Mouse (Mus musculus) ES-E14 (cell line): Measurements from ENCODE around the gene Gprin1. TPM values are rescaled to one million over a fixed set of nuclear protein-coding genes. Genes with fewer than 3 reads are reported as not detected.
"Not testable (repeated sequence)": the region's sequence is repeated elsewhere in the genome, so short reads cannot be mapped to it uniquely, and the experiment has no call there.

ENCODE experiments used
- DNase-seq: peaks from one replicate; pipeline ENCODE4 v3.0.0-alpha.2; 2013; ENCODE audit warnings: low read depth, low spot score
- H3K27ac ChIP-seq: 2 replicates; pipeline ENCODE4 v1.5.1; 2012; ENCODE audit warnings: low read depth, mild to moderate bottlenecking, low read length, moderate library complexity, mixed read lengths; ENCODE audit not compliant: poor library complexity, insufficient read depth, severe bottlenecking
- H3K36me3 ChIP-seq: 2 replicates; pipeline ENCODE4 v1.6.1; 2012; ENCODE audit warnings: mild to moderate bottlenecking, low read length, moderate library complexity, mixed read lengths; ENCODE audit not compliant: control insufficient read depth, poor library complexity, insufficient read depth, severe bottlenecking
- H3K4me1 ChIP-seq, 2 experiments: fragments of 150-350 bp in 1 of 2; sonication (generic) in 1 of 2; 2 replicates each; pipeline ENCODE4 v1.6.1; 2012; ENCODE audit warnings: low read length in 2 of 2, mild to moderate bottlenecking in 1 of 2, mixed read lengths in 1 of 2; ENCODE audit not compliant: control insufficient read depth in 2 of 2, insufficient read depth in 2 of 2, poor library complexity in 1 of 2
- H3K4me3 ChIP-seq, 2 experiments: fragments of 150-350 bp in 1 of 2; sonication (generic) in 1 of 2; 2 replicates each; pipeline ENCODE4 v1.5.1; 2012; ENCODE audit warnings: low read length in 2 of 2, low read depth in 1 of 2, mild to moderate bottlenecking in 1 of 2, mixed read lengths in 1 of 2; ENCODE audit not compliant: insufficient read depth in 1 of 2, poor library complexity in 1 of 2, severe bottlenecking in 1 of 2
- H3K9ac ChIP-seq: 2 replicates; pipeline ENCODE4 v1.6.1; 2012; ENCODE audit warnings: low read depth, mild to moderate bottlenecking, low read length, mixed read lengths; ENCODE audit not compliant: poor library complexity, insufficient read depth, severe bottlenecking
- H3K9me3 ChIP-seq: fragments of 150-350 bp; sonication (generic); 2 replicates; pipeline ENCODE4 v1.6.1; 2012; ENCODE audit warnings: low read depth, mild to moderate bottlenecking, low read length; ENCODE audit not compliant: control insufficient read depth, insufficient read depth
- CHD2 ChIP-seq: IDR thresholded peaks from 2 replicates; pipeline ENCODE4 v1.6.1; 2014; ENCODE audit warnings: mild to moderate bottlenecking, low read depth, low read length, inconsistent platforms
- HCFC1 ChIP-seq: IDR thresholded peaks from 2 replicates; pipeline ENCODE4 v1.6.1; 2012; ENCODE audit warnings: low read length, inconsistent platforms, borderline replicate concordance; ENCODE audit not compliant: insufficient read depth
- MAFK ChIP-seq: IDR thresholded peaks from 2 replicates; pipeline ENCODE4 v1.6.1; 2014; ENCODE audit warnings: mild to moderate bottlenecking, low read depth, low read length, inconsistent platforms; ENCODE audit not compliant: insufficient read depth
- ZC3H11A ChIP-seq: IDR thresholded peaks from 2 replicates; pipeline ENCODE4 v1.6.1; 2012; ENCODE audit warnings: low read depth, mild to moderate bottlenecking, inconsistent platforms, low read length, borderline replicate concordance
- ZNF384 ChIP-seq: IDR thresholded peaks from 2 replicates; pipeline ENCODE4 v1.6.1; 2012; ENCODE audit warnings: low read depth, low read length, inconsistent platforms
- in situ Hi-C, 2 experiments: fragments of 600-800 bp; cut with MboI; formaldehyde crosslinking; loops; one replicate each; pipeline ENCODE4 v1.15.1; 2025; ENCODE audit warnings: low sequenced_read_pairs in 2 of 2, inconsistent platforms in 1 of 2; ENCODE audit not compliant: unreplicated experiment in 2 of 2
- total RNA-seq: library from RNA; depleted of rRNA; stranded (reverse); fragments of 300-350 nt; gene quantifications from 2 replicates; pipeline ENCODE4 v1.2.3, GENCODE M21; 2012

Gene Gprin1
- total RNA-seq, 1 experiment: 0.58 TPM

- DNase-seq: peak; percentile 100
- Histone ChIP-seq H3K4me1 (peaks cover 4 to 28% of the 10 kb centered on the region in 2 experiments; a peak in 2 of 4 replicates), H3K9ac (peak within 1 kb of the TSS; percentile 72), H3K9me3 (no peaks in the 10 kb centered on the region), H3K36me3 (no peaks in the 10 kb centered on the region), H3K4me3 (peak within 1 kb of the TSS; percentile 79 to 95), H3K27ac (peak within 1 kb of the TSS; percentile 70)
- in situ Hi-C loops: no loop called here
- TF ChIP-seq ZNF384 (peak; percentile 94), CHD2 (no peak), ZC3H11A (no peak)
Measured at GRCm38 (mm10) chr13:54788740-54789560, 39.3 kb upstream of the Gprin1 start, which contains the start of gene Tspan17. Gene Tspan17, plus strand, starts transcription at chr13:54789377.

DNA sequence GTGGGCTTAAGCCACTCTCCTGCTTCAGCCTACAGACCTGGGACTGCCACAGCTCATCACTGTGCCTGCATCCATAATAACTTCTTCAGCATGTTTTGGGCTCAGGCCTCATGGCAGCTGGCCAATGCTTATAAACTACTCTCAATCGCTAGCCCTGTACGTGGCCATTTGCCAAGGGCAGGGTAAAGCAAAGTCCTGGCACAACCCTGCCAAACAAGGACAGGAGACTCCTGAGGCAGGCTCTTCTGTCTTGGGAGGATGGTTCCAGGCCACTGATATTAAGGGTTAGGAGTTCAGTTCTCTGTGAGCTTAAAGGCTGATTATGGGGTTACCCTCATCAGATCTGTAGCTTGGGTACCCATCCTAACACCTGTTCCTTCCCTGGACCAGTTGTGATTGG, 37.9 kb upstream of the Gprin1 start:
- H3K4me3 ChIP-seq, in situ Hi-C loops: not testable (repeated sequence)

DNA sequence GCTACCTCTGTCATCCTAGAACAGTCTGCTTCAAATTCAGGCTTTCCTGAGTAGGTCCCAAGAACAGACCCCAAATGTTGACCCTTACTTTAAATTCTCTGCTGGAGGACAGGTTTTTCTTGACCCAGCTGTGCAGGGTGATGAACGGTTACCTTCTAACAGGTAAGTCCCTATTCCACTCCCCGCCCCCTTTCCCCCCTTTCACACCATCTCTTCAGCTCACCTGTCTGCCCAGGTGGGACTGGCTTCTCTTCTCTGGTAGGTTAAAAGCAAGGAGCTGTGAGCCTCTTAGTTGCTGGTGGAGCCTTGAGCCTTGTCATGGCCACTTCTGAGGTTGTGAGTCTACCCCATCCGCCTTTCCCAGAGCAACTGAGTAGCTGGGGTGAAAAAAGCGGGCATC, 34.0 kb upstream of the Gprin1 start, which contains the start of gene Eif4e1b:
Gene Eif4e1b (plus strand): TSS at position 301 of the 400 bp plus-strand sequence.
- H3K36me3 ChIP-seq: no peaks in the 10 kb centered on the region
- H3K27ac ChIP-seq: peak within 1 kb of the TSS; percentile 3; the same call in 1 of the 2 replicates
- no peak within 1 kb of the TSS for H3K9ac ChIP-seq
- H3K4me1 ChIP-seq: peaks cover 2 to 17% of the 10 kb centered on the region in 2 experiments; a peak in 2 of 4 replicates
- no peak for TF ChIP-seq CHD2
- in situ Hi-C loops: no loop called here
- no peak for DNase-seq
- no peak within 1 kb of the TSS for H3K4me3 ChIP-seq
- no peaks in the 10 kb centered on the region for H3K9me3 ChIP-seq

More for the DNA sequence above, 37.9 kb upstream of the Gprin1 start:
- not testable (repeated sequence) for H3K27ac ChIP-seq, H3K36me3 ChIP-seq, H3K9ac ChIP-seq, DNase-seq, H3K9me3 ChIP-seq
- peaks cover 4 to 28% of the 10 kb centered on the region in 2 experiments; a peak in 2 of 4 replicates for H3K4me1 ChIP-seq

GRCm38 (mm10) chr13:54783235-54783634, 33.6 kb upstream of the Gprin1 start:
- TF ChIP-seq ZC3H11A (no peak), MAFK (no peak), HCFC1 (no peak), ZNF384 (no peak), CHD2 (no peak)
- no peaks in the 10 kb centered on the region for H3K36me3 ChIP-seq
- no peak overlapping the region for H3K4me3 ChIP-seq
- H3K9me3 ChIP-seq: no peaks in the 10 kb centered on the region
- in situ Hi-C loops: no loop called here
- peaks cover 0 to 13% of the 10 kb centered on the region in 2 experiments; a peak in 2 of 4 replicates for H3K4me1 ChIP-seq
- DNase-seq: peak; percentile 61
- H3K9ac ChIP-seq: no peak overlapping the region
- H3K27ac ChIP-seq: no peak overlapping the region

DNA sequence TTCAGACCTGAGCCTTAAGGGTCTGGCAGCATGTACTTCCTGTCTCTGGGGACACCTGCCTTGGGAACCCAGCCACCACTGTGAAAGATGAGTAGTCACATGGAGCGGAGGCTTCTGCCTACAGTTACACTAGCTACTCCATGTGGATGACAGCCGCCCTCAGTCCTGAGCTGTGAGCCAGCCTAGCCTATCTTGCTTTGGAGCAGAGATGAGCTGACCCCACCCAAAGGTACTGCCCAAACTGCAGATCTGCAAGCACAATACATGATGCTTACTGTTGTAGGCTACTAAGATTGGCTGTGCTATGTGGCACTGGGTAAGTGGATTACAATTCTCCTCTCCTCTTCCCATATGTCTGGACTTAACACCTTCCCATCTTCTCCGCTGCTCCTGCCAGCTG, 31.4 kb upstream of the Gprin1 start:
- TF ChIP-seq MAFK (no peak), ZC3H11A (no peak), ZNF384 (no peak)
- no peak overlapping the region for H3K27ac ChIP-seq
- H3K4me3 ChIP-seq: no peak overlapping the region
- in situ Hi-C loops: no loop called here
- peaks cover 5% of the 10 kb centered on the region; the same call in 1 of the 2 replicates for H3K9me3 ChIP-seq
- peaks cover 0 to 13% of the 10 kb centered on the region in 2 experiments; a peak in 2 of 4 replicates for H3K4me1 ChIP-seq
- no peaks in the 10 kb centered on the region for H3K36me3 ChIP-seq
- DNase-seq: no peak
- H3K9ac ChIP-seq: no peak overlapping the region
